Mouse (Mus musculus): ENCODE data around the gene Akr1c18. TPM values are rescaled to one million over a fixed set of nuclear protein-coding genes. Genes with fewer than 3 reads are reported as not detected.

Akr1c18 gene
- total RNA-seq, 2 experiments from 2014 or later, result not detected

DNA sequence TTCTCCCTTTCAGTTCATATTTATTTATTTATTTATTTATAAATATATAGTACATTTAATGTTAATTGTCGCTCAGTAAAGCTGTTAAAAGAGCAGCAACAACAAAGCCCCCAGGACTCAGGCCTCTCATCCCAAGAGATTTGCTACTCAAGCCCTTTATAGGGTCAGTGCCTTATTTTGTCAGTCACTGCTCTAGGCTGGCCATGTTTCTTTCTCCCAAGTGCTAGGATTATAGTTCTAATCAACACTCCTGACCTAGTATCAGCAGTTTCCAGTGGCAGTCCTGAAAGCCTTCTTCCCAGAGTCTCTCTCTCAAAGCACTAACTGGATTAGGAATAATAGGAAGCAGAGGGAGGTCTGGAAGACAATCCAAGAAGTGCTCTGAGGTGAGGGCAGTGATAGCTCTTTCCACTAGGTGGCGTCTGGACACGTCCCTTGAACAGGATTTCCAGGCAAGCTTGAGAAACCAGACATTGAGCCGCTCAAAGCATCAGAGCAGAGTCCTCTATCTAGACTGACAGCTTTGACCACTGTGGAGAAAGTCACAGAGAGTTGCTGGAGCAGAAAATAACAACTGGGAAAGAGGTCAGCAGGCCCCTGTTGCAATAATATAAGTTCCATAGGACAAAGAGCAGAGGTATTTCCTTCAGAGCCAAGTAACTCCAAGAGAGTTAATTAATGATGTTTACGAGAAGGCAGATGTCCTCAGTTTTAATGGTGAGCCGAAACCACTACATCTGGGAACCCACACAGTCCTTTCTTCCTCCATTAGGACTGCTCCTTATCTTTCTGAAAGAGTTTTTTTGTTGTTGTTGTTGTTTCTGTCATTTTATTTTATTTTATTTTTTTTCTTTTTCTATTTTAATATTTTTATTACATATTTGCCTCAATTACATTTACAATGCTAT lies 39.9 kb downstream of the Akr1c18 start:
- DNase-seq, result peak; percentile 45 to 69
- intact Hi-C loops (cut with DNase I), result loop anchor here (1.0 kb wide), 1 partner anchor 173 kb away; no protein-coding TSS in a partner anchor

DNA sequence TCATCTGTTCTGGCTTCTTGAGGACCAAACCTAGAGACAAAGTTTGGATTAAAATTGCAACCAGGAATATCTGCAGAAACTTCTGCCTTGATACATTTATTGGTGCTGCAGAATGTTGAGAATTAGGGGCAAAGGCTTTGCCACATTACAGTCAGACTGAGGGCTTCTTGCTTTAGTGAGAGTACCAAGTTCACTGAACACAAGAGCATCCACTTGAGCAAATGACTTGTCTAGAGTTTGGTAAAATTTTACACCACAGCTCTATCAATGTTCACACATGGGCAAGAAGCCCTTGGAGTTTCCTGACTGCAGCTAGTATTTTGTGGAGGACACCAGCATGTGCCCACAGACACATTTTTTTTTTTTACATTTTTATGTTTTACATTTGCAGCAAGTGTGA lies 47.7 kb downstream of the Akr1c18 start:
- intact Hi-C loops (cut with DNase I), result no loop called here

DNA sequence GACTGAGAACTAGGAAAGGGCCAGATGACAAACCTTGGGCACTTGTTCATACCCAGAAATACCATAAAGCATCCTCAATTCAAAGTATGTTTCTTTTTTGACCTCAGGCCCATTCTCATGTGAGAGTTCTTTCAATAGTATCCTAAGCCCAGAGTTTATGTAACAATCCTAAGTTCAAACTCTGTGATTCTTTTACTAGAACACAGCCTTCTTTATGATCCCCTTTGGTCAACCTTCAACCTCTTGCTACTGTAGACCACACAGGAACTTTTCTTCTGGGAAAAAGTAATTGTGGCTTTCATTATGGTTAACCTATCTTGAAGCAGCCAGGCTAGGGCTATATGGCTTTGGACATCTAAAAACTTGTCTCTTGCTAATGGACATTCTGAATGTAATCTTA lies 48.8 kb downstream of the Akr1c18 start:
- intact Hi-C loops (cut with DNase I), result no loop called here
- no peak for DNase-seq

More for the DNA sequence above, 47.7 kb downstream of the Akr1c18 start:
- DNase-seq, result no peak

Other genes starting within 250 kb of the Akr1c18 start
- gene Net1, start 232.4 kb downstream of the Akr1c18 start, total RNA-seq (2021), result 10 to 100 TPM; 28.2 to 29.4 TPM
- not detected for gene Tubal3, start 232.4 kb downstream of the Akr1c18 start, total RNA-seq (2021)
- gene Ucn3, start 205.3 kb downstream of the Akr1c18 start, total RNA-seq (2021), result not detected
- gene Akr1c14, start 101.6 kb downstream of the Akr1c18 start, total RNA-seq (2021), result 1 to 10 TPM; 9.0 to 9.1 TPM
- 1 to 10 TPM; 1.2 to 1.5 TPM for gene Akr1c13, start 40.5 kb upstream of the Akr1c18 start, total RNA-seq (2021)
- 1 to 10 TPM; 1.6 to 2.2 TPM for gene Akr1c19, start 78.0 kb upstream of the Akr1c18 start, total RNA-seq (2021)
- gene Akr1c12, start 128.8 kb upstream of the Akr1c18 start, total RNA-seq (2021), result not detected